Mouse (Mus musculus): ENCODE measurements around the gene Gcg. TPM values are rescaled to one million over a fixed set of nuclear protein-coding genes. Genes with fewer than 3 reads are reported as not detected.

Gene Gcg
- polyA plus RNA-seq (2012; rRNA removed), result 0.03 TPM in 1 of 2 replicates, not detected in the other

GRCm38 (mm10) chr2:62483550-62483949, at the start of gene Gcg:
Gene Gcg, minus strand, starts transcription at chr2:62483650.

Other genes with a start within 250 kb of the Gcg start
- 2.4 and 2.6 TPM in 2 replicates for gene Dpp4, start 71.4 kb downstream of the Gcg start, polyA plus RNA-seq (2012; rRNA removed)
- gene Fap, start 90.4 kb upstream of the Gcg start, polyA plus RNA-seq (2012; rRNA removed), result 0.16 and 0.53 TPM in 2 replicates
- gene Ifih1, start 162.6 kb upstream of the Gcg start, polyA plus RNA-seq (2012; rRNA removed), result 1.9 and 2.8 TPM in 2 replicates
- 2.1 and 3.6 TPM in 2 replicates for gene Gca, start 180.6 kb upstream of the Gcg start, polyA plus RNA-seq (2012; rRNA removed)

Data from liver, embryonic 14 days (tissue).